Mouse (Mus musculus) liver (tissue): ENCODE data around the gene Lbr.

ENCODE experiments used
- DNase-seq: peaks from one replicate; pipeline ENCODE4 v3.0.0-alpha.2; 2020; ENCODE audit warnings: mixed read lengths

The Lbr gene

GRCm38 (mm10) chr1:181842781-181843180 lies at the start of gene Lbr:
Gene Lbr (minus strand): TSS chr1:181843046.
- DNase-seq: peak; percentile 76

- DNase-seq: no peak
Observed at GRCm38 (mm10) chr1:181889670-181890069, 46.8 kb upstream of the Lbr start.

GRCm38 (mm10) chr1:181888801-181889200 lies 46.0 kb upstream of the Lbr start:
- peak; percentile 84 for DNase-seq

GRCm38 (mm10) chr1:181881532-181881931 lies 38.7 kb upstream of the Lbr start:
- peak; percentile 73 for DNase-seq

GRCm38 (mm10) chr1:181880752-181881325 lies 38.0 kb upstream of the Lbr start:
- no peak for DNase-seq

- DNase-seq: no peak
Observed at GRCm38 (mm10) chr1:181878436-181878835, 35.6 kb upstream of the Lbr start.

- no peak for DNase-seq
Observed at GRCm38 (mm10) chr1:181877088-181877487, 34.2 kb upstream of the Lbr start.

GRCm38 (mm10) chr1:181876656-181877055 lies 33.8 kb upstream of the Lbr start:
- DNase-seq: no peak

GRCm38 (mm10) chr1:181873086-181873920 lies 30.5 kb upstream of the Lbr start:
- DNase-seq: no peak

- DNase-seq: no peak
Observed at GRCm38 (mm10) chr1:181872639-181873038, 29.8 kb upstream of the Lbr start.

- no peak for DNase-seq
Observed at GRCm38 (mm10) chr1:181866429-181867280, 23.8 kb upstream of the Lbr start.

GRCm38 (mm10) chr1:181865863-181866216 lies 23.0 kb upstream of the Lbr start:
- DNase-seq: no peak

GRCm38 (mm10) chr1:181864971-181865862 lies 22.4 kb upstream of the Lbr start:
- no peak for DNase-seq

- no peak for DNase-seq
Observed at GRCm38 (mm10) chr1:181863431-181863830, 20.6 kb upstream of the Lbr start.

- no peak for DNase-seq
Observed at GRCm38 (mm10) chr1:181862676-181863374, 20.0 kb upstream of the Lbr start.

- peak; percentile 42 for DNase-seq
Observed at GRCm38 (mm10) chr1:181861181-181861902, 18.5 kb upstream of the Lbr start.

GRCm38 (mm10) chr1:181860659-181861058 lies 17.8 kb upstream of the Lbr start:
- DNase-seq: peak; percentile 79

- no peak for DNase-seq
Observed at GRCm38 (mm10) chr1:181856329-181856728, 13.5 kb upstream of the Lbr start.

GRCm38 (mm10) chr1:181854829-181855228 lies 12.0 kb upstream of the Lbr start:
- no peak for DNase-seq

GRCm38 (mm10) chr1:181853081-181853736 lies 10.4 kb upstream of the Lbr start:
- peak; percentile 23 for DNase-seq

GRCm38 (mm10) chr1:181852466-181852865 lies 9.6 kb upstream of the Lbr start:
- DNase-seq: no peak
